Mouse (Mus musculus): ENCODE results near the gene Il5.

- no peak for TF ChIP-seq CTCF (IDR thresholded peaks at IDR 0.05; ENCODE audit: low read depth)
- no peak for TF ChIP-seq EP300 (IDR thresholded peaks at IDR 0.05; ENCODE audit: low read depth)
These were observed 42.4 kb downstream of the Il5 start for GRCm38 (mm10) chr11:53762827-53763495.

Measured in liver, postnatal 0 days (tissue).